Mouse (Mus musculus): ENCODE measurements at regions not wholly inside any gene's neighbourhood (a gene's known extent, or its start where the extent isn't known, plus 50 kb on each side); places are given as distances from the start of the nearest gene placed in this dataset.

GRCm38 (mm10) chr3:28183061-28183762, 79.8 kb upstream of the Tnik start:
- DNase-seq = no peak

DNA sequence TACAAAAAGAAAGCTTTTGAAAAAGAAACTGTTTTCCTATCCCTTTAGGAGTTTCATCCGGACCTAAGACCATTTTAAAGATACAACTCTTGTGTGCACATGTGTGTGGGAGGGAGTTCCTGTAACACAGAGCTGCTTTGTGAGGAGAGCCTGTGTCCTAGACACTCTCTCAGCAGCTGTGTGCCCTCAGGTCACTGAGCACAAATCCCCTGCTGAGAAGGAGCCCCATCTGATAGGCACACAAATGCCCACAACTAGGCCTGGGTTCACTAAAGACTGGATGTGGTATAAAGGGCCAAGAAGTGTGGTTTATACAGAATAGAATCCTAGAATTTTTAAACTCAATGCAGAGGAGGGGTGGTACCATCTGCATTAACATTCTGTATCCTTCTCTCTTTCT, 77.5 kb upstream of the Tnik start:
- peak; percentile 75 for DNase-seq

DNA sequence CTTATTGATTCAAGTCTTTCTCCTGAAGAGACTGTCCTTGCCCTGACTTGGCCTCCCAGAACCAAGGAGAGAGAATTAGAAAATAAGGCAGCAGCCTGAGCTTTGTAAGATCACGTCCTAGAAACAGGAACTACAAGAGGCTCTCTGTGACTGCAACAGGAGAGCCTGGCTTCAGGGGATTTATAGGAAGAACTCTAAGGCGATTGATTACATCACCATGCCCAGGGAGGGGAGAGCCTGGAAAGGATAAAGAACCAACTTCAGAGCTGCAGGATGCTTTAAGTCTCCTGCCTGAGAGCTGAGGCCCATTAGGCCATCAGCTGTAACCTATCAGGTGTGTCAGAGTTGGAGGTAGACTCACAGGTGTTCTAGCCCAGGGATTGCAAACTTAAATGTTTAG, 77.1 kb upstream of the Tnik start:
- peak; percentile 41 for DNase-seq

GRCm38 (mm10) chr3:28189371-28189770, 73.6 kb upstream of the Tnik start:
- DNase-seq = no peak

DNA sequence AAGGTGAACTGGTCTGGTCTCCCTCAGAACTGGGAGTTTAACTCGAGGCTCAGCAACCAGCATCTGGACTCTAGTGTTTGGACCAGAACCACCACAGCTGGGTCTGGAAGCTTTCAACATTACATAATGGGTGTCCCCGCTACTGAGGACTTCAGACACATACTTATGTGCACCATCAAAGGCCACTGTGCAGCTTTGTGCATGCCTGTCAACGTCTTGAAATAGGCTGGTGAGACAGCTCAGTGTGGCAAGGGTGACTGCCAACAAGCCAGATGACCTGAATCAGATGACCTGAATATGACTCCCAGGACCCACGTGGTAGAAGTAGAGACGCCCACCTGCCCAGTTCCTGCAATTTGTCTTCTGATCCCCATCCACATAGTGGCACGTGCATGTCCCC, 72.8 kb upstream of the Tnik start:
- peak; percentile 11 for DNase-seq

- DNase-seq = no peak
Measured at GRCm38 (mm10) chr3:28194388-28194970, 68.5 kb upstream of the Tnik start.

- DNase-seq = no peak
Measured at GRCm38 (mm10) chr3:28196786-28197185, 66.2 kb upstream of the Tnik start.

GRCm38 (mm10) chr3:28209304-28209703, 53.7 kb upstream of the Tnik start:
- DNase-seq = no peak

DNA sequence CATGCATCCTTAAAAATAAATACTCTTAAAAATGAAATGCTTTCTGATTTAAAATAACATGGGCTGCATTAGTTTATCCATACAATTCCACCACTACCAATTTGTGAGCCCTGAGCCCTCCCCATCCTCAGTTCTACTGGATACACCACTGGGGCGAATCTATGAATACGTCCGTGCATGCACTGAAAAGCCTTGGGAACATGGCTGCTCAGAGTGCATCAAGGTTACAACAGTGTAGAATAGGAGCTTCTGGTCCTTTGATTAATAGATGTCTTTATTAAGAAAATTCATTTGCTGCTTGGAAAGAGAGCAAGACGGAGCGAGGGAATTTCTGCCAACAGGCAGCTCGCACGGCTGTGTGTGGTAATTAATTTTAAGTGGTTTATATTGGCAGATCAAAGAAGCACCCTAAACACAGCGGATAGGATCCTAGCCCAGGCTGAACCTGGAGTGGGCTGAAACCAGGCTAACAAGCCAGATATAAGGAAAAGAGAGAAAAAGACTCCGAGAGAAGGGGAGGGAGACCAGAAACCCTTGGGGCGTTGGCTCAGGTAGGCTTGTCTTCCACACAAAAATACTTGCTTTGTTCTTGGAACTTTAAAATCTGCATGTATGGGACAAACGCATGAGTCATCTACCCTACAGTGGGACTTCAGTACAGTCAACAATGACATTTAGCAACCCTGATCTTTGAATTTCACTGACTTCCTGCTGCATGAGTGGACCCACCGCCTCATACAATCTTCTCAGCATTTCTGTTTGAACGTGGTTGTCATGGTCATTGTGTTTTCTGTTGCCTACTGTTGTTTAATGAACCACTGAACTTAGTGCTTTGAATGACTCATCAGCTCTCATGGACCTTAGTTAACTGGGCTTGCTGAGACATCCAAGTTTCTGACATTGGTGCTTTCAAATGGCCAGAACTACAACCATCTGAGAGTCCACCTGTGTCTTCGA, 51.9 kb upstream of the Tnik start:
- no peak for DNase-seq

Measured in retina, postnatal 1 day (tissue).